Mouse (Mus musculus) fibroblast of lung, adult 2 months (primary cell): ENCODE measurements around the gene Rtn4rl1.

Experiments used
- DNase-seq: peaks from one replicate; pipeline ENCODE4 v3.0.0-alpha.2; 2011; ENCODE audit warnings: low read depth

Rtn4rl1 gene

DNA sequence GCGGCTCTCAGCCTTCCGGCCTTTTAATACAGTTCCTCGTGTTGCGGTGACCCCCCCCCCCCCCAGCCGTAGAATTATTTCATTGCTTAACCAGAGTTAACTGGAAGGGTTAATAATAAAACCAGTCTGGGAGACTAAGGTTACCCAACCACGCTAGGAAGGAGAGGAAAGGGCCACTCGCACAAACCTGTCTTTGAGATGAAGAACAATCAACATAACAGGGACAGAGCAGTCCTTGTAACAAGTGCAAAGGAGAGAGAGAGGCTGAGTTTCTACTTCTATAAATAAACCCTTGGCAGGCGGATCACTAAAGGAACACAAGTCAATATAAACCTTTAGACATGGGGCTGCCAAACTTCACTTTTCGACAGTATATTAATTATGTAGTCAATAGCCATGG, 104.0 kb downstream of the Rtn4rl1 start:
- DNase-seq, result no peak

DNA sequence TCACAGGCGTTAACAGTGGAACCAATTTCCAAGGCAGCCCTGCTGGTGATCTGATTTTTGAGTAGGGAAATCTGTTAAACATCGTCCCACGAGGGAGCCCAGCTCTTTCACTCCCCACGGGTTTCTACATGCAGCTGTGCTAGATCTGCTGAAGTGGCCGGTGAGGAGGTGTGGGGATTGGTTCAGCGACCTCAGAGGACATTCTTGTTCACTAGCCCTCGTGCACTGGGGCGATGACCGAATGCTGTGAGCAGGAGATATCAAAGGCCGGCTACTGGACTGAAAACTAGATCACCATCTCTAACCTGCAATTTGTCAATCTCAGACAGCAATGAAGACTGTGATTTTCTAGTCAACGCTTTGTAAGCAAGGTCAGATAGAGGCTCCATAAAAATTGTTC, 104.9 kb downstream of the Rtn4rl1 start:
- no peak for DNase-seq

DNA sequence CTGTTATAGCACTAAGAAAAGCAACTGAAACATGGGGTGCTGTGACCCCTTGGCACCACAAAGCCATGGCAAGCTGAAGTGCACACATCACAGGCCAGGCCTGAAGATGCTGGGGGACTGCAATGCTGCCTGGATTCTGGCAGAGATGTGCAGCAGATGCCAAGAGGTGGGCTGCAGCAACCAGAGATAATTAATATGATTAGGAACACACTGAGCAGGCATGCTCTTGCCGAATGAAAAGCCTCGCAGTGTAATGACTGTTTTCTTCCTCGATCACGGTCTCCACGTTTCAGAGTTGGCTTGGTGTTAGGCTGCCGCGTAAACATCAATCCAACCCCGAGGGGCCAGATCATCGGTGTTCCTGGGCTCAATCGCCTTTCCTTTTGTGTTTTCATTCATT, 106.2 kb downstream of the Rtn4rl1 start:
- DNase-seq, result no peak

DNA sequence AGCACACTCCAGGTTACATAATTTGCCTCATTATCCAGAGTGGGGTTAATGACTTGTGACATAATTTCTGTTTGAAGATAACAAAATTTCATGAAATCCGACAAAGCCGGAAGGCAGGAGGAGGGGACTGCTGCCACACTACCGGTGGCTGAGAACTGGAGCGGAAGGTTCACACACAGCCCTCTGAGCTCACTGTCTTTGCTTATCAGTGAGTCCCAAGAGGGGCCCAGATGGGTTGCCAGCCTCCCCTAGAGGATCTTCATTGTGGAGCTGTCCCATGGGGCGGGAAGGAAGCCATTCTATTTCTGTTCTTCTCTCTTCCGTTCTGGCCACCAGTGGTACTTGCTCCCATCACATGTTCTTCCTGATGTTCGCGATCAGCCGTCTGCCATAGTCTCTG, 107.4 kb downstream of the Rtn4rl1 start:
- DNase-seq, result no peak

DNA sequence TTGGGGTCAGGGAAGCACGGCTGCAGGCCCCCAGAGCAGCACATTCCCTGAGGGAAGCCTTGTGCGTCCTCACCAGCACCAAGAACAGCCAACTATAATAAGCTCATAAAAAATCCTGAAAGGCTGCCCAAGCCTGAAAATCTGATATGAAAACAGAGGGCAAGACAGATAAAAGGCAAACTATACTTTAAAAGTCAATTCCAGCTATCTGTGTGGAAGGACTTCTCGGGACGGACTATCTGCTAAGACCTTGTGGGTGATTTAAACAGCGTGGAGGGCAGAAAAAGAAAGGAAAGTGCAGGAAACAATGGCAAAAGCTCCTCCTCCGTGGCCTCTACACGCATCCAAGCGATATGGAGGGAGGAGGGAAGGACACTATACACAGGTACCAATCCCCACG, 111.2 kb downstream of the Rtn4rl1 start:
- no peak for DNase-seq

DNA sequence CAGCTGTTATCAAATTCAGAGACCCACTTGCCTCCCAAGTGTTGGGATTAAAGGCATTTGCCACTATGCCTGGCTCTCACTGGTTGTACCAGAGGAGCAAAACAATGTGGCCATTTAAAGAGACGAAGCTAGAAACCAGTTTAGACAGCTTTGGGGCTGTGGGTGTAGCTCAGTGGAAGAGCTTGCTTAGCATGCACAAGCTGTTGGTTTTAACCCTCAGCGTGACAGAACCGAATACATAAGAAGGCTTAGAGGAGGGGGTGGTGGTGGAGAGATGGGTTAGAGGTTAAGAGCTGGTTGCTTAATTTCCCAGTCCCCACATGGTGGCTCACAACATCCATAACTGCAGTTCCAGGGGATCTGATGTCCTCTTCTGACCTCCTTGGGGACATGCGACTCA, 115.1 kb downstream of the Rtn4rl1 start:
- DNase-seq, result no peak

DNA sequence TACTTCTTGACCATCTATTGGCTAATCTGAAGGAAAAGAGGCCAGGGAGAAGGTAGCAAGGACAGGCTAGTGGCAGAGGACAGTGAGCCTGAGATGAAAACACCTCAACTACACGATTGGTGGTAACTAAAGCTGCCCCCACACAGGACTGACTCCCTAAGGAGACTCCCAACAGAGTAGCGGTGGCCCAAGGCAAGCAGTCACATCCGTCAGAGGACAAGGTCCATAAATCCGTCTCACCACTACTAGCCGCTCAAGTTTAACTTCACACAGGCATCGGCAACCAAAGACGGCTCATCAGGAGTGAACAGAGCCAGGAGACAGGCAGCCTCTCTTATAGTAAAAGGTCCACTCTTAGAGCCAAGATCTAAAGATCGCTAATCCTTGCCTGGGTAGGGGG, 117.2 kb downstream of the Rtn4rl1 start:
- DNase-seq, result no peak

DNA sequence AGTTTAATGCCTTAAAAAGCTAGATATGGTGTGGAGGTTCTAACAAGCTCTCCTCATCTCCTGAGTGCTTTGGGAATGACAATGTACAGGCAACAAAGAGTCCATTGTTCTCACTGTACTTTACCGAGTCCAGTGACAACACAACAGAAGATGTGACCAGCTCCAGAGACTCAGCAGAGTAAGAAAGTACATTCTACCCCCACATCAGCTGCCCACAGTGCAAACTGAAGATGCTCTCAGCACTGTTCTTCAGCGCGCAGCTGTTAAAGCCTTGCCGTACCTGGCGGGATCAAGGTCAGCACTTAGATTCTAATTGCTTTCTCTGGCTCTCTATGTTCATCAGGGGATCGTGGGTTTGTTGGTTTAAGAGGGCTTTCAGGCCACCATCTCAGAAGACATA, 118.2 kb downstream of the Rtn4rl1 start:
- no peak for DNase-seq

DNA sequence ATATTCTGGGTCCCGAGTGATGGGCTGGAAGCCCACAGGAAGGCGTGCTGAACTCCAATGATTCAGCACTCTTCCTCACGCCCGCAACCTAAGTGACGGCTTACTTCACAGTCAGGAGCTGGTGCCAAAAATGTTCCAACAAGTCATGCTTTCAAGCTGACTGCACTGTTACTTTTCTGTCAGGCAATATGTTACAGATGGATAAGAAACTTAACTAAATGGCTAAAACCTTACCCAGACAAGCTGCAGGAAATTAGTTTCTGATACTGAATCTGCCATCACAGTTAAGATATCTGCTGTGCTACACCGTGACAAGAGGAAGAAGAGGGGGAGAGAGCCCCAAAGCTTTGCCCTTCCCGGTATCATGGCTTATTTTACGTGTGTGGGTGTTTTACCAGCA, 120.3 kb downstream of the Rtn4rl1 start:
- DNase-seq, result peak; percentile 31
